Mouse (Mus musculus): ENCODE data around the gene Esf1. TPM values are rescaled to one million over a fixed set of nuclear protein-coding genes. Genes with fewer than 3 reads are reported as not detected.
"Not testable (repeated sequence)": the region's sequence is repeated elsewhere in the genome, so short reads cannot be mapped to it uniquely, and the experiment has no call there.

Esf1 gene
- total RNA-seq (2021) = 10 to 100 TPM; 12.3 to 12.6 TPM
- long read RNA-seq, experiment 1, transcript Esf1-201 (14 exons, 3,396 nt) = major isoform, 19 of 25 reads
- long read RNA-seq, experiment 1, partial matches to known transcripts = 6 of 25 reads
- long read RNA-seq, experiment 1, other reads (novel, unspliced or antisense) = 0 of 25 reads
- long read RNA-seq, experiment 2, transcript Esf1-201 (14 exons, 3,396 nt) = major isoform, 15 of 19 reads
- long read RNA-seq, experiment 2, partial matches to known transcripts = 4 of 19 reads
- long read RNA-seq, experiment 2, other reads (novel, unspliced or antisense) = 0 of 19 reads

- peak; percentile 94 to 97 for DNase-seq
- intact Hi-C loops (cut with DNase I) = no loop called here
Observed at GRCm38 (mm10) chr2:140170127-140170802, at the start of gene Esf1, which contains the start of gene Ndufaf5. TSS of gene Esf1 (minus strand) at chr2:140170564. TSS of gene Ndufaf5 (plus strand) at chr2:140170649.

- no peak for DNase-seq
- intact Hi-C loops (cut with DNase I) = no loop called here
Observed at GRCm38 (mm10) chr2:140215965-140216364, 45.6 kb upstream of the Esf1 start.

GRCm38 (mm10) chr2:140215415-140215814 lies 45.1 kb upstream of the Esf1 start:
- intact Hi-C loops (cut with DNase I) = no loop called here
- DNase-seq = no peak

- no peak for DNase-seq
- intact Hi-C loops (cut with DNase I) = no loop called here
Observed at GRCm38 (mm10) chr2:140214519-140215027, 44.2 kb upstream of the Esf1 start.

- no peak for DNase-seq
- intact Hi-C loops (cut with DNase I) = loop anchor here (5.0 kb wide), 1 partner anchor 224 kb away; no protein-coding TSS in a partner anchor
Observed at GRCm38 (mm10) chr2:140203756-140204155, 33.4 kb upstream of the Esf1 start.

GRCm38 (mm10) chr2:140202573-140202972 lies 32.2 kb upstream of the Esf1 start:
- intact Hi-C loops (cut with DNase I) = loop anchor here (5.0 kb wide), 1 partner anchor 225 kb away; no protein-coding TSS in a partner anchor
- DNase-seq = peak in 1 of 2 experiments; percentile 14

GRCm38 (mm10) chr2:140200713-140201112 lies 30.3 kb upstream of the Esf1 start:
- no peak for DNase-seq
- intact Hi-C loops (cut with DNase I) = loop anchor here (5.0 kb wide), 1 partner anchor 227 kb away; no protein-coding TSS in a partner anchor

- intact Hi-C loops (cut with DNase I) = not testable (repeated sequence)
Observed at GRCm38 (mm10) chr2:140185685-140186210, 15.4 kb upstream of the Esf1 start.

GRCm38 (mm10) chr2:140170803-140171553 lies 614 bp upstream of the Esf1 start:
- intact Hi-C loops (cut with DNase I) = no loop called here
- DNase-seq = no peak

More at GRCm38 (mm10) chr2:140185685-140186210, 15.4 kb upstream of the Esf1 start:
- DNase-seq = not testable (repeated sequence)

GRCm38 (mm10) chr2:140169057-140169456 lies 1.3 kb downstream of the Esf1 start:
- no peak for DNase-seq
- intact Hi-C loops (cut with DNase I) = no loop called here

- DNase-seq = no peak
- intact Hi-C loops (cut with DNase I) = no loop called here
Observed at GRCm38 (mm10) chr2:140163351-140163854, 7.0 kb downstream of the Esf1 start.

- no peak for DNase-seq
- intact Hi-C loops (cut with DNase I) = loop anchor here (5.0 to 10.0 kb wide), 3 partner anchors 384 to 777 kb away; no protein-coding TSS in a partner anchor
Observed at GRCm38 (mm10) chr2:140159186-140159730, 11.1 kb downstream of the Esf1 start.

GRCm38 (mm10) chr2:140151743-140152142 lies 18.6 kb downstream of the Esf1 start, which contains the start of gene Gm17374:
TSS of gene Gm17374 (plus strand) at chr2:140152043.
- intact Hi-C loops (cut with DNase I) = loop anchor here (10.0 kb wide), 1 partner anchor 377 kb away; no protein-coding TSS in a partner anchor
- not testable (repeated sequence) for DNase-seq

GRCm38 (mm10) chr2:140125516-140125915 lies 44.8 kb downstream of the Esf1 start:
- no peak for DNase-seq
- intact Hi-C loops (cut with DNase I) = no loop called here

- DNase-seq = no peak
- intact Hi-C loops (cut with DNase I) = no loop called here
Observed at GRCm38 (mm10) chr2:140113851-140114250, 56.5 kb downstream of the Esf1 start.

- intact Hi-C loops (cut with DNase I) = no loop called here
Observed at GRCm38 (mm10) chr2:140108945-140109344, 61.4 kb downstream of the Esf1 start.

GRCm38 (mm10) chr2:140107641-140108040 lies 62.7 kb downstream of the Esf1 start:
- DNase-seq = no peak
- intact Hi-C loops (cut with DNase I) = no loop called here

More at GRCm38 (mm10) chr2:140108945-140109344, 61.4 kb downstream of the Esf1 start:
- DNase-seq = no peak

GRCm38 (mm10) chr2:140104951-140105350 lies 65.4 kb downstream of the Esf1 start:
- intact Hi-C loops (cut with DNase I) = no loop called here

More at GRCm38 (mm10) chr2:140104951-140105350, 65.4 kb downstream of the Esf1 start:
- no peak for DNase-seq
